ENCODE assay signal across 11 mouse cellular contexts in genomic region chr4:106123038-106123654, GRCm38 (mm10).
A peak's percentile ranks its signal among the peaks of the same experiment; 100 is the strongest.
DNase-seq lines count a peak whose midpoint lies in the region; ATAC-seq and TF ChIP-seq lines count a peak whose summit lies in the region.
"Had no signal": no experiment of that assay in that cellular context is flagged by ENCODE, and none has a peak within 500 bp of the region (broad histone marks: within the 10 kb centered on the region; RNA-seq: fewer than 3 reads in every experiment).

No protein-coding gene starts in this region.

- intact Hi-C loops in gastrocnemius, adult 2 months (cut with DNase I), result no loop called here
- intact Hi-C loops in heart, postnatal 10 days (cut with DNase I), result no loop called here

- no peaks in the 10 kb centered on the region for H3K36me3 ChIP-seq in stomach, postnatal 0 days (ENCODE audit: control insufficient read depth, insufficient read depth, low read length)

- no peak overlapping the region for H3K9ac ChIP-seq in stomach, postnatal 0 days (ENCODE audit: low read length)

- H3K27ac ChIP-seq in gastrocnemius, adult 2 months, result peak overlapping the region; percentile 41
- peak overlapping the region; percentile 30 for H3K27ac ChIP-seq in stomach, postnatal 0 days (replicated peaks)

- H3K4me3 ChIP-seq in gastrocnemius, adult 2 months, result no peak overlapping the region
- no peak overlapping the region for H3K4me3 ChIP-seq in stomach, postnatal 0 days (ENCODE audit: low read depth, low read length)

- peak; percentile 95 for ATAC-seq in stomach, postnatal 0 days (ENCODE audit: low FRiP score, low TSS enrichment)
- ATAC-seq: hindbrain, embryonic 16.5 days had no signal

- no peak for TF ChIP-seq EP300 in stomach, postnatal 0 days (optimal IDR thresholded peaks at IDR 0.05)

- H3K4me1 ChIP-seq in stomach, postnatal 0 days (replicated peaks; ENCODE audit: control insufficient read depth, insufficient read depth), result no peaks in the 10 kb centered on the region; the same call in 1 of the 2 replicates

- no peak for TF ChIP-seq CTCF in gastrocnemius, adult 2 months (IDR thresholded peaks at IDR 0.05)
- TF ChIP-seq CTCF in stomach, postnatal 0 days (IDR thresholded peaks at IDR 0.05; ENCODE audit: low read depth), result no peak

- WGBS in stomach, postnatal 0 days, result 48% methylated on average over 8 of the region's 8 CpGs

- H3K4me2 ChIP-seq in stomach, postnatal 0 days (replicated peaks; ENCODE audit: low read depth), result no peak overlapping the region

- DNase-seq in gastrocnemius, adult 2 months, result peak; percentile 62
- DNase-seq in gastrocnemius, postnatal 10 days, result no peak
- DNase-seq in adrenal gland, postnatal 14 days, result peak; percentile 67
- DNase-seq in heart, postnatal 10 days, result peak; percentile 14 to 22
- DNase-seq in stomach, postnatal 0 days (ENCODE audit: low spot score), result peak; percentile 61
- DNase-seq in thymus, postnatal 36 days, result no peak
- no peak for DNase-seq in natural killer cell, adult 2 months (ENCODE audit: low spot score in 2 of 2)
- no peak for DNase-seq in left cerebral cortex, adult 8-10 months (ENCODE audit: low spot score in 2 of 2)
- DNase-seq: B cell, adult 2 months; thymus, adult 18-20 months had no signal

- H3K9me3 ChIP-seq in stomach, postnatal 0 days (ENCODE audit: control insufficient read depth, low read length), result no peaks in the 10 kb centered on the region

- no peaks in the 10 kb centered on the region for H3K27me3 ChIP-seq in stomach, postnatal 0 days (ENCODE audit: control insufficient read depth, insufficient read depth, low read length)

Comparison
In these comparisons a context has a peak if more than half of its experiments do, and no peak if none do; other contexts are left out.
1. DNase-seq: peak in gastrocnemius, adult 2 months (single experiment), adrenal gland, postnatal 14 days (single experiment), heart, postnatal 10 days (2 of 2) and stomach, postnatal 0 days (single experiment); none in gastrocnemius, postnatal 10 days (single experiment), thymus, postnatal 36 days (0 of 2), natural killer cell, adult 2 months (0 of 2) and left cerebral cortex, adult 8-10 months (0 of 2).